Mouse (Mus musculus): ENCODE results near the gene Cox10. TPM values are rescaled to one million over a fixed set of nuclear protein-coding genes. Genes with fewer than 3 reads are reported as not detected.

Gene Cox10
- total and polyA plus RNA-seq, 2 experiments from 2014 or later = 21.5 to 36.4 TPM

GRCm38 (mm10) chr11:63970818-63971217 lies 108.5 kb downstream of the Cox10 start:
- H3K4me3 ChIP-seq (ENCODE audit: low read depth, low read length) = no peak overlapping the region
- H3K9ac ChIP-seq (replicated peaks; ENCODE audit: low read length, poor library complexity, severe bottlenecking) = no peak overlapping the region
- H3K36me3 ChIP-seq (ENCODE audit: insufficient read depth, low read length) = no peaks in the 10 kb centered on the region
- 94% methylated on average over 6 of the region's 6 CpGs for WGBS
- H3K4me2 ChIP-seq (ENCODE audit: low read depth, low read length, poor library complexity, severe bottlenecking) = no peak overlapping the region
- H3K27me3 ChIP-seq (ENCODE audit: insufficient read depth, low read length) = no peaks in the 10 kb centered on the region
- no peaks in the 10 kb centered on the region for H3K9me3 ChIP-seq (ENCODE audit: low read length)
- H3K27ac ChIP-seq (ENCODE audit: low read depth, low read length) = no peak overlapping the region
- DNase-seq (ENCODE audit: low spot score) (no peak), ATAC-seq (ENCODE audit: low FRiP score) (no peak)
- no peak for TF ChIP-seq CTCF (IDR thresholded peaks at IDR 0.05)
- 0 out of 2 replicates have a peak, but pooled peaks cover 2% of the 10 kb centered on the region for H3K4me1 ChIP-seq (ENCODE audit: insufficient read depth, low read length)

GRCm38 (mm10) chr11:63969205-63969910 lies 109.9 kb downstream of the Cox10 start:
- Histone ChIP-seq H3K4me3 (ENCODE audit: low read depth, low read length) (no peak overlapping the region), H3K36me3 (ENCODE audit: insufficient read depth, low read length) (0 out of 2 replicates have a peak, but pooled peaks cover under 1% of the 10 kb centered on the region), H3K4me1 (ENCODE audit: insufficient read depth, low read length) (0 out of 2 replicates have a peak, but pooled peaks cover 2% of the 10 kb centered on the region), H3K9ac (replicated peaks; ENCODE audit: low read length, poor library complexity, severe bottlenecking) (no peak overlapping the region), H3K4me2 (ENCODE audit: low read depth, low read length, poor library complexity, severe bottlenecking) (no peak overlapping the region), H3K27me3 (ENCODE audit: insufficient read depth, low read length) (no peaks in the 10 kb centered on the region), H3K27ac (ENCODE audit: low read depth, low read length) (peak overlapping the region; percentile 38; the same call in 1 of the 2 replicates), H3K9me3 (ENCODE audit: low read length) (no peaks in the 10 kb centered on the region)
- ATAC-seq (ENCODE audit: low FRiP score) = peak; percentile 52; the same call in 1 of the 2 replicates
- no peak for TF ChIP-seq CTCF (IDR thresholded peaks at IDR 0.05)
- peak; percentile 60 for DNase-seq (ENCODE audit: low spot score)
- WGBS = 19% methylated on average over 11 of the region's 11 CpGs

GRCm38 (mm10) chr11:63968388-63969035 lies 110.8 kb downstream of the Cox10 start:
- no peak for ATAC-seq (ENCODE audit: low FRiP score)
- no peaks in the 10 kb centered on the region for H3K27me3 ChIP-seq (ENCODE audit: insufficient read depth, low read length)
- 41% methylated on average over 3 of the region's 3 CpGs for WGBS
- H3K36me3 ChIP-seq (ENCODE audit: insufficient read depth, low read length) = peaks cover 7% of the 10 kb centered on the region
- 0 out of 2 replicates have a peak overlapping the region, but pooled peaks have one; percentile 1 for H3K27ac ChIP-seq (ENCODE audit: low read depth, low read length)
- no peak overlapping the region for H3K4me3 ChIP-seq (ENCODE audit: low read depth, low read length)
- H3K9me3 ChIP-seq (ENCODE audit: low read length) = no peaks in the 10 kb centered on the region
- 0 out of 2 replicates have a peak, but pooled peaks cover 2% of the 10 kb centered on the region for H3K4me1 ChIP-seq (ENCODE audit: insufficient read depth, low read length)
- no peak overlapping the region for H3K4me2 ChIP-seq (ENCODE audit: low read depth, low read length, poor library complexity, severe bottlenecking)
- H3K9ac ChIP-seq (replicated peaks; ENCODE audit: low read length, poor library complexity, severe bottlenecking) = no peak overlapping the region
- no peak for TF ChIP-seq CTCF (IDR thresholded peaks at IDR 0.05)
- DNase-seq (ENCODE audit: low spot score) = no peak

GRCm38 (mm10) chr11:63967641-63968387 lies 111.5 kb downstream of the Cox10 start:
- no peak overlapping the region for H3K4me3 ChIP-seq (ENCODE audit: low read depth, low read length)
- DNase-seq (ENCODE audit: low spot score) = no peak
- ATAC-seq (ENCODE audit: low FRiP score) = no peak
- H3K4me2 ChIP-seq (ENCODE audit: low read depth, low read length, poor library complexity, severe bottlenecking) = no peak overlapping the region
- H3K36me3 ChIP-seq (ENCODE audit: insufficient read depth, low read length) = peaks cover 14% of the 10 kb centered on the region
- 84% methylated on average over 9 of the region's 9 CpGs for WGBS
- 0 out of 2 replicates have a peak, but pooled peaks cover 2% of the 10 kb centered on the region for H3K4me1 ChIP-seq (ENCODE audit: insufficient read depth, low read length)
- H3K27me3 ChIP-seq (ENCODE audit: insufficient read depth, low read length) = no peaks in the 10 kb centered on the region
- TF ChIP-seq CTCF (IDR thresholded peaks at IDR 0.05) = no peak
- H3K27ac ChIP-seq (ENCODE audit: low read depth, low read length) = no peak overlapping the region
- H3K9ac ChIP-seq (replicated peaks; ENCODE audit: low read length, poor library complexity, severe bottlenecking) = no peak overlapping the region
- no peaks in the 10 kb centered on the region for H3K9me3 ChIP-seq (ENCODE audit: low read length)

GRCm38 (mm10) chr11:63965437-63965836 lies 113.8 kb downstream of the Cox10 start:
- Histone ChIP-seq H3K4me3 (ENCODE audit: low read depth, low read length) (no peak overlapping the region), H3K9ac (replicated peaks; ENCODE audit: low read length, poor library complexity, severe bottlenecking) (no peak overlapping the region), H3K27me3 (ENCODE audit: insufficient read depth, low read length) (no peaks in the 10 kb centered on the region), H3K4me1 (ENCODE audit: insufficient read depth, low read length) (0 out of 2 replicates have a peak, but pooled peaks cover 2% of the 10 kb centered on the region), H3K4me2 (ENCODE audit: low read depth, low read length, poor library complexity, severe bottlenecking) (no peak overlapping the region), H3K9me3 (ENCODE audit: low read length) (no peaks in the 10 kb centered on the region), H3K36me3 (ENCODE audit: insufficient read depth, low read length) (peaks cover 14% of the 10 kb centered on the region), H3K27ac (ENCODE audit: low read depth, low read length) (no peak overlapping the region)
- DNase-seq (ENCODE audit: low spot score) = peak; percentile 67
- WGBS = 65% methylated on average over 5 of the region's 5 CpGs
- TF ChIP-seq CTCF (IDR thresholded peaks at IDR 0.05) = no peak
- ATAC-seq (ENCODE audit: low FRiP score) = no peak

Data from midbrain, postnatal 0 days (tissue).